Mouse (Mus musculus): ENCODE data around the gene Micu1.
A peak's percentile ranks its signal among the peaks of the same experiment; 100 is the strongest.
"Not testable (repeated sequence)": the region's sequence is repeated elsewhere in the genome, so short reads cannot be mapped to it uniquely, and the experiment has no call there.

The Micu1 gene

DNA sequence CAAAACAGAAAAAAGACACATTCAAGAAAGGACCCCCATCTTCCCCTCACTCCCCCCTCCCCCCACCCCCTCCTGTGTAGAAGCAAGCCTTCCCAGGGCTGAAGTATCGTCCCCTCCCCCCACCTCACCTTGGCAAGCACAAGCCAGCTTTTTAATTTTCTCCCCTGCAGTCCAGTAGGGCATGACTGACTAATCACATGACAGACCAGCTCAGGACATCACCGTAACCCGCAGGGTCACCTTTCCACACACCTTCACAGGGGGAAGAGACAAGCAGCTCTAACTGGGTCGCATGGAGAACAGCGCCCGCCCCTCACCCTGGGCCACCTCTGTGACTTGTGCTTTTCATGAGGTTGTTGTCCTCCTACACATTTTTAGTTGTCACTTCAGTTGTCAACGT is 147.1 kb downstream of the Micu1 start:
- no peak for DNase-seq (ENCODE audit: low spot score)

DNA sequence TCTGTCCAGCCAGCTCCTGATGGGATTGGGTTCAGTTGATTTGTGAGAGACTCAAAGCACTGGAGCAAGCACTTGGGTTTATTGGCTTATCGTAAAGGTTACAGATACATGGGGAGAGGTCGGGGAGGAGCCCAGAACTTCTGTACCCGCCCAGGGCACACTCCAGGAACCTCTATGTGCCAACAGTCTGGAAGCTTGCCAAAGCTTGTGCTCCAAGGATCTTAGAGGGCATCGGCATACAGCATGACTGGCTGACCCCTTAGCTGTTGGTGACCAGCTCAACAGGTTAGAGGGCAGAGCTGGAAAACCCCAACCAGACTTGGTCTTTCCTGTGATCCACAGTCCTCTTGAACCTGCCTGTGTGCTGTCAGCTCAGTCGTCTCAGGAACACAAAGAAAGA is 154.9 kb downstream of the Micu1 start:
- no peak for DNase-seq (ENCODE audit: low spot score)

GRCm38 (mm10) chr10:59860684-59861083 is 158.4 kb downstream of the Micu1 start:
- no peak for DNase-seq (ENCODE audit: low spot score)

GRCm38 (mm10) chr10:59861201-59861600 is 158.9 kb downstream of the Micu1 start:
- no peak for DNase-seq (ENCODE audit: low spot score)

DNA sequence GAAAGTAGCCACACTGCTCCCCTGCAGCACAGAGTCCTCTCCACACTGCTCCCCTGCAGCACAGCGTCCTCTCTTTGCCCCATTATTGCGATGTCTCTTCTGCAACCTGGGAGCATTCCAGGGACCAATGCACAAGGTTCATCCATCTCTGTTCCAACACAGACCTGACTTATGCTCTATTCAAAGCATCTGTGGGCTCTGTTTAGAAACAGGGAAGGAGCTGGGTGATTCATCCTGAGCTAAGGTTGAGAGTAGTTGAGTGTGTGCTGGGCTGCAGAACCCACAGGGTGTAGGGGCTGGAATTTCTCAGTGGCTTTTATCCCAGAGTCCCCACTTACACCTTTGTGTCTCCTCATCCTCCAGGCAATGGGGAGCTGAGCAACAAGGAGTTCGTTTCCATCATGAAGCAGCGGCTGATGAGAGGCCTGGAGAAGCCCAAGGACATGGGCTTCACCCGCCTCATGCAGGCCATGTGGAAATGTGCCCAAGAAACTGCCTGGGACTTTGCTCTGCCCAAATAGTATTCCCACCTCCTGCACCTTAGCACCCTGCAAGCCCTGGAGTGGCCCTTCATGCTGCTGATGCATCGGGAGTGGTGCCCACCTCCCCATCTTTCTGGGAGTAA is 160.7 kb downstream of the Micu1 start:
- DNase-seq (ENCODE audit: low spot score), result no peak

DNA sequence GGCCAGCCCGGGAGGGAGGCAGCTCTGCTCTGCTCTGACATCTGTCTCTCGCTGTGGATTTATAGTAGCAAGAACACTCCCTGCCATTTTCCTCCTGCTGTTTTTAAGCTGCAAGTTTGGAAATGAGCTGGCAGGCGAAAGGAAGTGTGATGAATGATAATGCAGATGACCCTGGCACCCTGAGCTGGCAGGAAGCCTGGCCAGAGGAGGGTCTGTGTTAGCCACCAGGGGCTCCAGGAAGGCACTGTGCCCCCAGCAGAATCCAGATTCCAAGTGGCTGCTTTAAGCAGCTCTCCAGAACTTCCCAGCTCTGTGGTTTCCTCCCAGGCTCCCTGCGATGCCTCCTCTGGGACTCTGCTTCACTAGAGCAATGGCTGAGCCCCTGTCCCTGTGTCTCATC is 161.3 kb downstream of the Micu1 start:
- DNase-seq (ENCODE audit: low spot score), result no peak

- no peak for DNase-seq (ENCODE audit: low spot score)
These were observed 162.1 kb downstream of the Micu1 start for GRCm38 (mm10) chr10:59864232-59864875.

DNA sequence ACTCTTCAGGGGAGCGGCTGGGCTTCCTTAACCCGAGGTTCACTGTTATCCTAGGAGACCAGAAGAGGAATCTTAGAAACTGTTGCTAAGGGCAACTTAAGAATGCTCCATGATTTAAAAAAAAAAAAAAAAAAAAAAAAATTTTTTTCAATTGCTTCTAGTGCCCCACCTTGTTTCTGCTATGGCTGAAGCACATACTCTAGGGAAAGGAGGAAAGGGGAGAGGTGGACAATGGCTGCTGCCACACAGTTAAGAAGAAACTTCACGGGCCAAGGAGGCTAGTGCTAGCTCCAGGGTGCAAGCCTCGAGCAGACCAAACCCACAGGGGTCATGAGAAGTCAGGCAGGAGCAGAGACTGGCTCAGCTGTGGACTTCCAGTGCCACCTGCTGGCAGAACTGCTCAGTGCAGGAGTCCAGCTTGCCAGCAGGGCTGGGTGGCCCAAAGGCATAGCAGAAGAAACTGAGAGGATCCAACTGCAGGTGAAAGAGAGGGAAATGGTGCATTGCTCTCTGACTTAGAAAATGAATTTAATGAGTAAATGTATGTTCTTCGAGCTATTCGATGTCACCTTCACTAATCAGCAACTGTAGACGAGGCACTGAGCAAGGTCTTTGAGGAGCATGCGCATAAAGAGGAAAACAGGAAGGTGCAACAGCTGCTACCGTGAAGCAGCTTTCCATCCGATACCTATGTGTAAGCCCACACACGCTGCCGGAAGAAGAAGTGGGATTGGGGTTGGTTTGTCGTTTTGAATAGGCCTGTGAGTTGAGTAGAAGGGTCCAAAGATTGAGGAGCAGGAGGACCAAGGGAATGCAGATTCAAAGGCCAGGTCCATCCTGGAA is 162.8 kb downstream of the Micu1 start:
- peak; percentile 96 for DNase-seq (ENCODE audit: low spot score)

GRCm38 (mm10) chr10:59868266-59868665 is 166.0 kb downstream of the Micu1 start:
- no peak for DNase-seq (ENCODE audit: low spot score)

GRCm38 (mm10) chr10:59870038-59870437 is 167.8 kb downstream of the Micu1 start:
- no peak for DNase-seq (ENCODE audit: low spot score)

DNA sequence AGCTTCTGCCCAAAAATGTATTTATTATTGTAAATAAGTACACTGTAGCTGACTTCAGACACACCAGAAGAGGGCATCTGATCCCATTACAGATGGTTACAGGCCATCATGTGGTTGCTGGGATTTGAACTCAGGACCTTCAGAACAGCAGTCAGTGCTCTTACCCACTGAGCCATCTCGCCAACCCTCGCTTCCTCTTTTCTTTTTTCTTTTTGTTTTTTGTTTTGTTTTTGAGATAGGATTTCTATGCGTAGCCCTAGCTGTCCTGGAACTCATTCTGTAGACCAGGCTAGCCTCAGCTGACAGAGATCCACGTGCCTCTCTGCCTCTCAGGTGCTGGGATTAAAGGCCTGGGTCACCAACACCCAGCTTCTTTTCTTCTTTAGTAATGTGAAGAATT is 170.4 kb downstream of the Micu1 start:
- not testable (repeated sequence) for DNase-seq (ENCODE audit: low spot score)

DNA sequence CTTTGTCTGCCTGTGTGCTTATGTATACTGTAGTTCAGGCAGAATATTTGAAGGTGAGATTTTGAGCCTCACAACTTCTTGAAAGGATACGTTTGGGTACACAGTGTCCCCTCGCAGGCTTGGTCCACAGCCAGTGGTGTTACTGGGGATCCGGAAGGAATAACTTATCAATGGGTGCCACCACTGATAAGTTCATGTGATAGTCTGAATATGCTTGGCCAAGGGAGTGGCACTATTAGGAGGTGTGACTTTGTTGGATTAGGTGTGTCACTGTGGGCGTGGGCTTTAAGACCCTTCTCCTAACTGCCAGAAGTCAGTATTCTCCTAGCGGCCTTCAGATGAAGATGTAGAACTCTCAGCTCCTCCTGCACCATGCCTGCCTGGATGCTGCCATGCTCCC is 170.9 kb downstream of the Micu1 start:
- no peak for DNase-seq (ENCODE audit: low spot score)

DNA sequence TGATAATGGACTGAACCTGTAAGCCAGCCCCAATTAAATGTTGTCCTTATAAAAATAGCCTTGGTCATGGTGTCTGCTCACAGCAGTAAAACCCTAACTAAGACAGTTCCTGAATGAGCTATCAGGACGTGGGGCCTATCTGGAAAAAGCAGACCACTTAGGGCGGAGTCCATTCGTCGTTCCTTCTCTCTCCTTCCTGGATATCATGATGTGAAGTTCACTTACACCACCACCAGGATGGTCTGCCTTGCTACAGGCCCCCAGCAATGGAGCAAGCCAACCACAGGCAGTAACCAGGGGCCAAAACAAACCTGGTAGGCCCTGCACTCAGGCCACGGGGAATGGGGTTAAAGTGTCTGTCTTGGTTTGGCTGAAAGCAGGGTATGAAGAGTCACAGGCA is 171.3 kb downstream of the Micu1 start:
- no peak for DNase-seq (ENCODE audit: low spot score)

DNA sequence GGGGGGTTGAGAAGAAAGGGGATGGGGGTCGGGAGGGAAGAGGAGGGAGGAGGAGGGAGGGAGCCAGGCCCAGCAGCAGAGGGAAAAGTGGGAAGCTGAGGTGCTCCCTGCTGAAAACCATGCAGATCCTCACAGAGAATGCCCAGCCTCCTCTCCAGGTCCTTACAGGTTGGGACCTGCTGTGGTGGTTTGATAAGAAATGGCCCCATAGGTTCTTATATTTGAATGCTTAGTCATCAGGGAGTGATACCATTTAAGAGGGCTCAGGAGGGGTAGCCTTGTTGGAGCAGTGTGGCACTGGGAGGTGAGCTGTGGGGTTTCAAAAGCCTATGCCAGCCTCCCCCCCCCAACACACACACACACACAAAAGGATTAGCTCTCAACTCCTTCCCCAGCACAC is 173.1 kb downstream of the Micu1 start:
- DNase-seq (ENCODE audit: low spot score), result no peak

- not testable (repeated sequence) for DNase-seq (ENCODE audit: low spot score)
These were observed 174.4 kb downstream of the Micu1 start for GRCm38 (mm10) chr10:59876698-59877097.

DNA sequence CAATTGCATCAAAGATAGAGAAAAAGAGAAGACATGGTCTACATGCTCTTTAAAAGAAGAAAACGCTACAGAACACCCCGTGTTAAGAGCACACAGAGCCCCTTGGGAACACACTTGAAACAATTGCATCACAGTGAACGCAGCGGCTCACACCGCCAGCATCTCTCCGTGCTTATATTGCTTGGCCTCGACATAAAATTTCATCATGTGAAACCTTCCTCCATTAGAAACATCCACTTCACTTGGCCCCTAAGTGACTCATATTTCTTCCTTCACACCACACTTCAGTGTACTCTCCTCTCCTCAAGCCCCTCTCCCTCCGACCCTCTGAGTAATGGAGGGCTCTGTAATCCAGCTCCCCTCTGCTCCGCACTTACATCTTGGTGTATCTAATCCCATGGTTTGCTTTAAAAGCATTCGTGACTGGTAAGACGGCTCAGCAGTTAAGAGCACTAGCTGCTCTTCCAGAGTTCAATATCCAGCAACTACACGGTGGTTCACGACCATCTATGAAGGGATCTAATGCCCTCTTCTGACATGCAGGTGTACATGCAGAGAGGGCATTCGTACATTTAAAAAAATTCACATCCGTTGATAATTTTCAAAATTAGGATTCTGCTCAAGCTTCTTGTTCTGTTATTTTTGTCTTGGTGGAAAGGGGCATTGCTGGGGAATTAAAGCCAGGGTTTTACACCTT is 175.3 kb downstream of the Micu1 start:
- DNase-seq (ENCODE audit: low spot score), result no peak

DNA sequence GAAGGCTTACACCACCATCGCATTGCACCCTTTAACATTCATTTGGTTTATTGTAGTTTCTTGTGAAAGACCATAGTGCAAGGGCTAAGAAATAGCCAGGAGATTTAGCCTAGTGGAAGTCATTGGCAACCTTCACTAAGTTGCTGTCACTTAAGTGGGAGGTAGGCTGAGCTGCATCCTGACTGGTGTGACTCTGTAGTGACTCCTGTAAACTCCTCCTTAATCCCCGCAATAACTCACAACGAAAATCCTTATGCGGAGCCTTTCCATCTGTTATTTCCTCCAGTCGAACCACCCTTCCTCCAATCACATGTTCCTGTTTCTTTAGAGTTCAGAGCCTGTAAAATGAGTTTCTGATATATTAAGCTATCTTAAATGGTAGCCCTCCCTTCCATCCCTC is 176.5 kb downstream of the Micu1 start:
- DNase-seq (ENCODE audit: low spot score), result no peak

GRCm38 (mm10) chr10:59879255-59880028 is 177.2 kb downstream of the Micu1 start, which contains the start of gene Dnajb12:
TSS of gene Dnajb12 (plus strand) at chr10:59879556.
- peak; percentile 97 for DNase-seq (ENCODE audit: low spot score)

- no peak for DNase-seq (ENCODE audit: low spot score)
These were observed 177.7 kb downstream of the Micu1 start for GRCm38 (mm10) chr10:59880029-59880386.

DNA sequence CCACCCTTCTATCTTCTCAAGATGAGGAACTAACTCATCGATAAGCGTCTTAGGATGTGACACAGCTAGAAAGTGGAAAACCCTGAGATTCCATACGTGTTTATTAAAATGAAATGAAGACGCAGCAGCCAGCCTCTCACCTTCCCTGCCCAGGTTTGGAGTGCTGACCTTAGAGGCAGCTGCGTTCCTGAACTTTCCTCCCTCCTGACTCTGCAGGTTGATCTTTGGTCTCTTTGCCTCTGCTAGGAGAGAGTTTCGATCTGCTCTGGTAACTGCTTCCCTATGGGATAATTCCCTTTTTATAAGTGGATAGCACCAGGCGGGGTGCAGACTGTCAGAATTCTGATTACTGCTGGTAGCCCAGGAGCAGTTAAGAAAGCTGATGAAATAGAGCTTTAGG is 178.6 kb downstream of the Micu1 start:
- DNase-seq (ENCODE audit: low spot score), result no peak

DNA sequence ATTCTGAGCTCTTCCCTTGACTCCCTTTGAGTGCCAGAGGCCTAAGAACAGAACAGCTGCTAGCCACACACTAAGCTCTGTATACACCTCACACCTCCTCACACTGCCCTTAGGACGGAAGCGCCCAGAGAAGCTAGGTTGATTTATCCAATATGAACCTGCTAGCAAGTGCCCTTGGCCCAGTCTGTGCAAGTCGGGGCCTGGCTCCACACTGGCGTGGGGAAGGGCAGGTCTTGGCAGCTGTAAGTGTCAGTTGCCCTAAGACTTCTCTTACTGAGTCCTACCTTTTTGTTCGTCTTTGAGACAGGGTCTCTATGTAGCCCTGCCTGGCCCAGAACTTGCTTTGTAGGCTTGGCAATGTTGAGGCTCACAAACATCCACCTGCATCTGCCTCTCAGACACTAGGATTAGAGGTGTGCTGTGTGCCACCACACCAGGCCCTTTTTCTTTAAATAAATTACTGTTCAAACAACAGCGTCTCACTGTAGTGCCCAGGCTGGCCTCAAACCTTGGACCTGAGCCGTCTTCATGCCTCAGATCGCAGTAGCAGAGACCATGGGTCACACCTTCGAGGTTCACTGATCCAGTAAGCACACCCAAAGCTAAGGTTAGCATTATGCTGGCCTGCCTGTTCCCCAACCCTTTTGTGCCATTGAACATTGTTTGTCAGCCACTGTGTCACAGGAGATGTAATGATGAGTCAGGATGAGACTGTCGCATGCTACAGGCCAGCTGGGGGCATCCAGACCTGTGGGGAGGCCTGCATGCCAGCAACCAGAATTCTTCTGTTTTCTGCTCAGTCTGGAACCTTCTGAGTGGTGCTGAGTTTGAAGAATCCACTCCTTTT is 182.3 kb downstream of the Micu1 start:
- DNase-seq (ENCODE audit: low spot score), result no peak
